Mouse (Mus musculus): ENCODE results near the gene Fam168b. TPM values are rescaled to one million over a fixed set of nuclear protein-coding genes. Genes with fewer than 3 reads are reported as not detected.
A peak's percentile ranks its signal among the peaks of the same experiment; 100 is the strongest.

The Fam168b gene
- polyA plus RNA-seq, 1 experiment from 2014 or later = 124 TPM

DNA sequence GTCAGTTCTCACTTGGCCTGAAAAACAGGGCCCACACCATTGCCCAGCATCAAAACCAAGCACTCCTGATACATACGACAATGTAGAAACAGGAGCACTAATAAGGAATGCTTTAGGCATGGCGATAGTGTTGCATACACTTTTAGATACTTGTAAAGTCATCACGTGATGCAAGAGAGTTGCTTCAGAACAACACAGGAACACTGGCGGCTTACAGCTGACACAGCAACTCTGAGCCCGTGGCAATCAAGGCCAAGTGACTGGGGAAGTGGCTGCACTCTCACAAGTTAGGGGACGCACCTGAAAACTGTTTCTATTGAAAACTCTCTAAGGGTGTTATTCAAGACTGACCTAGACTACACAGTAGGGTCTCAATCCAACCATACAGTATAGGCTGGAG, 19.5 kb downstream of the Fam168b start:
- no peak overlapping the region for H3K4me3 ChIP-seq
- no peak for ATAC-seq (ENCODE audit: low FRiP score)
- H3K27ac ChIP-seq = no peak overlapping the region
- 89% methylated on average over 6 of the region's 6 CpGs for WGBS
- no peak overlapping the region for H3K4me2 ChIP-seq
- H3K9me3 ChIP-seq = no peaks in the 10 kb centered on the region
- H3K27me3 ChIP-seq = no peaks in the 10 kb centered on the region
- H3K4me1 ChIP-seq (replicated peaks) = 0 out of 2 replicates have a peak, but pooled peaks cover 7% of the 10 kb centered on the region
- H3K9ac ChIP-seq = no peak overlapping the region
- peaks cover 80% of the 10 kb centered on the region for H3K36me3 ChIP-seq

DNA sequence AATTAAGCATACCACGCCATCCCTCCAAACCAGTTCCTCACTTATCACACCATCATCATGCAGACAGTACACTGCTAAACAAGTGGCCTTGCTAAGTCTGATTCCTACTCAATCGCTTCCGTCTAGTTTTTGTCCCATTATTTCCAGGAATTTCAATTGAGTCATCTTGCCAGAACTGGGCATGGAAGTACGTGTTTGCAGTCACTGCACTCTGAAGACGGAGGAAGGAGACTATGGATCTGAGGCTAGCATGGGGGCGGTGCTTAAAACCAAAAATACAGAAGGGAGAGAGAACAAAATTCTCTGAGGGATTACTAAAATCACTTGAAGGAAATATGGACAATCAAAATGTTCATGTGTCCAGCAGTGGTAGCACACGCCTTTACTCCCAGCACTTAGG, 20.1 kb downstream of the Fam168b start:
- Histone ChIP-seq H3K9ac (no peak overlapping the region), H3K9me3 (no peaks in the 10 kb centered on the region), H3K27me3 (no peaks in the 10 kb centered on the region), H3K4me2 (no peak overlapping the region), H3K4me3 (no peak overlapping the region), H3K4me1 (replicated peaks) (0 out of 2 replicates have a peak, but pooled peaks cover 4% of the 10 kb centered on the region), H3K27ac (no peak overlapping the region), H3K36me3 (peaks cover 80% of the 10 kb centered on the region)
- WGBS = 96% methylated on average over 7 of the region's 7 CpGs
- ATAC-seq (ENCODE audit: low FRiP score) = no peak

DNA sequence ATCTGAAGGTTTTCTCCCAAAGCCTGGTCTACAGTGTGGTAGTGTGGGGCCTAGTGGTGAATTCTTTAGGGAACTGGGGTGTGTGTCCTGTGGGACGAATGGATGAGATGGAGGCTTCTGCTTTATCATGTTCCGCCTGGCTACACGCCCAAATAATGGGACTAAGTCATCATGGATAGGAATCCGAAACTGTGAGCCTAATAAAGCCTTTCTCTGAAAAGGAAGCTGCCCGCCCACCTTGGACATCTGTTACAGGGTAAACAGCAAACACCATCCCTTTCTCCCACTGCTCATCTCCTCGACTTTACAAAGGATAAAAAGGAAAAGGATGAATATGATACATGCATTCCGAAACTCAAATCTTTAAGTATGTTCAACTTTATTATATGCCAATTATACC, 20.9 kb downstream of the Fam168b start:
- 89% methylated on average over 7 of the region's 7 CpGs for WGBS
- Histone ChIP-seq H3K4me2 (no peak overlapping the region), H3K27me3 (no peaks in the 10 kb centered on the region), H3K27ac (no peak overlapping the region), H3K4me3 (no peak overlapping the region), H3K9ac (no peak overlapping the region), H3K9me3 (no peaks in the 10 kb centered on the region), H3K4me1 (replicated peaks) (0 out of 2 replicates have a peak, but pooled peaks cover 3% of the 10 kb centered on the region), H3K36me3 (peaks cover 80% of the 10 kb centered on the region)
- ATAC-seq (ENCODE audit: low FRiP score) = no peak

DNA sequence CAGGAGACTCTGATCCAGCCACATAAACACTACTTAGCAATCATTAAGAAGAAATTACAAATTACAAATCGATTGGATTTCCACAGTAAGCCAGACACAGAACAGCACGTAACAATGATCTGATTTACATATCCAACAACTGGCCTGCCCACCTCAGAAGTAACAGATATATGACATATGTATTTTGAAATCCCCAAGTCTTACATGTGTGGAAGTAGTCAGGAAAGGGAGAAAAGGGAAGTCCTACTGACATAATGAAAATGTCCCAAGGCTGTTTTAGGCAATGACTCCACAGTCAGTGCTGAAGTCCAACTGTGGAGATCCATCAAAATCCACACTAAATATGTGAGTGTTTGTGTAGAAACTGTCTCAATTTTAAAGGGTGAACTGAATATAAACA, 21.5 kb downstream of the Fam168b start:
- Histone ChIP-seq H3K9me3 (no peaks in the 10 kb centered on the region), H3K4me1 (replicated peaks) (0 out of 2 replicates have a peak, but pooled peaks cover 3% of the 10 kb centered on the region), H3K9ac (no peak overlapping the region), H3K4me3 (no peak overlapping the region), H3K36me3 (peaks cover 82% of the 10 kb centered on the region), H3K27ac (no peak overlapping the region), H3K4me2 (no peak overlapping the region), H3K27me3 (no peaks in the 10 kb centered on the region)
- 90% methylated on average over 2 of the region's 2 CpGs for WGBS
- no peak for ATAC-seq (ENCODE audit: low FRiP score)

DNA sequence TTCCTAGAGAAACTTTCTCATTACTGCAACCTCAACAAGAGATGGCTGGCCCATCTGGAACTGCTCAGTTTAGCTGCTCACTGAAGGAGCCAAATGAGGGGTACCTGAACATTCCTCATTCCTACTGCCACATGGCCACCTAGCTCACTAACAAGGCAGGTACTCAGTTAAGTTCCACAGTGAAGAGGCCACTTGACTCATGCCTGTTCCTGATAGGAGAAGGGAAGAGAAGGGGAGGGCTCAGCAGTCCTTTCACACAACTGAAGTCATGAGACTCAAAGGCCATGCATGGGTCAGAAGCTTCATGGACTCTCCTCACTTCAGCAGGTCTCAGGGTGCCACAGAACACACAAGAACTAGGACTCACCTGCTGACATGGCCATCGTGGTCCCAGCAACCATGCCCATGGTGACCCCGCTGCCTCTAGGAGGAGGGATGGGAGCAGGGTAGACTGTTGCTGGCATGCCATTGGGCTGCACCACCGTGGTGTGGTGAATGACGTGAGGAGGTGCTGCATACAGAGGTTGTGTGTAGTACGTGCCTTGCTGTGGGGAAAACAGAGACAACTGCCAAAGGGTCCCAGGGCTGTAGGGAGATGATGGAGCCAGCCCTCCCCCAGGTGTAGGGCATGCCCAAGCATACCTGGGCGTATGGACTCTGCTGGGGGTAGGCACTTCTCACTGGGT, 23.5 kb downstream of the Fam168b start:
- 0 out of 2 replicates have a peak, but pooled peaks cover 4% of the 10 kb centered on the region for H3K4me1 ChIP-seq (replicated peaks)
- no peak overlapping the region for H3K4me2 ChIP-seq
- H3K4me3 ChIP-seq = no peak overlapping the region
- peaks cover 88% of the 10 kb centered on the region for H3K36me3 ChIP-seq
- 95% methylated on average over 6 of the region's 6 CpGs for WGBS
- no peak for ATAC-seq (ENCODE audit: low FRiP score)
- H3K9me3 ChIP-seq = no peaks in the 10 kb centered on the region
- no peak overlapping the region for H3K27ac ChIP-seq
- no peak overlapping the region for H3K9ac ChIP-seq
- no peaks in the 10 kb centered on the region for H3K27me3 ChIP-seq

DNA sequence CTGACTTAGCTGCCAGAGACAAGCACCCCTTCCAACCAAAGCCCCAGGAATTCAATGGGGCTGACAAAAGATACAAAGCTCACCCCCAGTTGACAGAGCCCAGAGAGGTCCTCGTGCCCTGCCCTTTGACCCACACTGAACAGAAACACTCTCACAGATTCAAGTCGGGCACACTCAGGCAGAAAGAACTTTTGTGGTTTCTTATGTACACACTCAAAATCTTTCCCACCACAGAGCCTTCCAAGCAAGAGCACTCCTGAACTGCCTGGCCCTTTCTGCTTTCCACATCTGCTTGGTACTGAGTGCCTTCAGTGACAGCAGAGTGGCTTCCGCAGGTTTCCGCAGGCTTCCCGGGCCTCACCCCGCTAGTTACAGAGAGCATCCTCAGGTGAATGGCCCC, 27.0 kb downstream of the Fam168b start:
- H3K9ac ChIP-seq = no peak overlapping the region
- no peaks in the 10 kb centered on the region for H3K27me3 ChIP-seq
- no peaks in the 10 kb centered on the region for H3K9me3 ChIP-seq
- H3K4me1 ChIP-seq (replicated peaks) = 0 out of 2 replicates have a peak, but pooled peaks cover 14% of the 10 kb centered on the region
- H3K27ac ChIP-seq = no peak overlapping the region
- 70% methylated on average over 6 of the region's 6 CpGs for WGBS
- no peak overlapping the region for H3K4me2 ChIP-seq
- no peak for ATAC-seq (ENCODE audit: low FRiP score)
- no peak overlapping the region for H3K4me3 ChIP-seq
- H3K36me3 ChIP-seq = peaks cover 98% of the 10 kb centered on the region

DNA sequence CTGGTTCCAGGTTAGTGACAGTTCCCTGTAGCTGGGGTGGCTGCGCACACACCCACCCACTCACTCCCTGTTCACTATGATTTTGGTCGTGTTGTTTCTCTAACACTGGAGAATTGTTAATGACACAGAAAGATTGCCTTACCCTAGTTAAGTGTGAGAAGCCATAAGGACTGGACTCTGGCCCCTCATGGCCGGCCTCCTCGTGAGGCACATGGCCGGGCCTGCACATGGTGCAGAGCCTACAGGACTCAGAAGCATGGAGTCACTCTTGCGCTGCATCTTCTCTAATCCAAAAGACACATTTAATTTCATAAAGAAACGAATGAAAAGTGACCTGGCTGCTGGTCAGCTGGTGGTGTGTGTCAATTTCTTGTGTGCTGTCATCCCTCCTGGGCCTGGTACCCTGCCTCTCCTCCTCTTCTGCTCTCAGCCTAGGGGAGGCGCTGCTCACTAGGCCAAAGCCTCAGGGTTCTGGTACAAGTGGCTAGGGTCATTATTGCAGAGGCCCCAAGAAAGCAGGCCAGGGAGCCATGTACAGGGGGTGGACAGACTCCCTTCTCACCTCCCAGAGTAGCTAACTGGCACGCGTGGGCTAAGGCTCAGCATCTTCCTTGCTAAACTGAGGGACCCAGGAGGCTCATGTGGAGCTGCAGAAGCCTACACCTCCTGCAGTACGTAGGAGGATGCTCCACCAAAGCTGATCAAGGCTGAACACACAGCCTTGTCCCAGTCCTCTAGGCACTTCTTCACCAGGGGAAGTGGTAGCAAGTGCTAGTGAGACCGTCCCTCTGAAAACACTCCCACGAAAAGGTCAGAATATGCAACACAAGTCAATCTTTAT, 30.2 kb downstream of the Fam168b start:
- Histone ChIP-seq H3K27me3 (no peaks in the 10 kb centered on the region), H3K4me3 (no peak overlapping the region), H3K4me2 (no peak overlapping the region), H3K36me3 (peaks cover 100% of the 10 kb centered on the region), H3K9ac (no peak overlapping the region), H3K9me3 (no peaks in the 10 kb centered on the region), H3K4me1 (replicated peaks) (0 out of 2 replicates have a peak, but pooled peaks cover 11% of the 10 kb centered on the region), H3K27ac (no peak overlapping the region)
- WGBS = 93% methylated on average over 13 of the region's 13 CpGs
- ATAC-seq (ENCODE audit: low FRiP score) = no peak

DNA sequence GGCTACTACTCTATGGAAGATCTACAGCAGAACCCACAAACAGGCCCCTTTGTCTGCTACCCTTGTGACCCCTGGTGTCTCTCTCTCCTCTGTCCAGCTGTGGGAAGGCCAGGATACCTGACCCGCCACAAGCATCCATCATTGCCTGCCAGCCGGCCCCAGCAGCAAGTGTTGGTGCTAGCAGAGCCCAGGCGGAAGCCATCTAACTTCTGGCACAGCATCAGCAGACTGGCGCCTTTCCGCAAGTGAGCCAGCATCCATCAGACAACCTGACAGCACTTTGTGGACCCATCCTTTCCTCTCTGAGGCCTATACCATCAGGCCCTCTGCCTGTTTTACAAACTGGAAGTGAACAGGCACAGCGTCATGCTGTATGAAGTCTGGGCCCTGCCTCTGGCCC, 31.3 kb downstream of the Fam168b start:
- no peaks in the 10 kb centered on the region for H3K9me3 ChIP-seq
- 81% methylated on average over 6 of the region's 6 CpGs for WGBS
- peaks cover 99% of the 10 kb centered on the region for H3K36me3 ChIP-seq
- H3K27ac ChIP-seq = peak overlapping the region; percentile 35; the same call in 1 of the 2 replicates
- H3K4me3 ChIP-seq = no peak overlapping the region
- no peaks in the 10 kb centered on the region for H3K27me3 ChIP-seq
- no peak overlapping the region for H3K9ac ChIP-seq
- 0 out of 2 replicates have a peak, but pooled peaks have one; percentile 4 for ATAC-seq (ENCODE audit: low FRiP score)
- peaks cover 21% of the 10 kb centered on the region for H3K4me1 ChIP-seq (replicated peaks)
- H3K4me2 ChIP-seq = no peak overlapping the region

DNA sequence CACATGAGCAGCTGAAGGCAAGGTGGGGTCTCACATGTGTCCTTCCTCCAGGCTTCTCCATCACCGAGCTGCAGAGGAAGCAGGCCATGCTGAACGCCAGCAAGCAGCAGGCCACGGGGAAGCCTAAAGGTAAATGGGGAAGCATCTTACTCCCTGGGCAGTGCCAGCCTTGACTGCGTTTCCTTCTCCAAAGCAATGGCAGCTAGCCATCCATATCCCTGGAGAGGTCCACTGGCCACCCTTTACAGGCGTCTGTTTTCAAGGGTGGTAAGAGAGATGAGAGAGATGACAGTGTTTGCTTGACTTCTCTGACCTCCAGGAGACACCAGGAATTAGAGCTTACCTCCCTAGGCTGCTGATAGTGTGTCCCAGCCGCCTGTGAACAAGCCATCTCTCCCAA, 31.8 kb downstream of the Fam168b start:
- peak overlapping the region; percentile 35; the same call in 1 of the 2 replicates for H3K27ac ChIP-seq
- no peak for ATAC-seq (ENCODE audit: low FRiP score)

DNA sequence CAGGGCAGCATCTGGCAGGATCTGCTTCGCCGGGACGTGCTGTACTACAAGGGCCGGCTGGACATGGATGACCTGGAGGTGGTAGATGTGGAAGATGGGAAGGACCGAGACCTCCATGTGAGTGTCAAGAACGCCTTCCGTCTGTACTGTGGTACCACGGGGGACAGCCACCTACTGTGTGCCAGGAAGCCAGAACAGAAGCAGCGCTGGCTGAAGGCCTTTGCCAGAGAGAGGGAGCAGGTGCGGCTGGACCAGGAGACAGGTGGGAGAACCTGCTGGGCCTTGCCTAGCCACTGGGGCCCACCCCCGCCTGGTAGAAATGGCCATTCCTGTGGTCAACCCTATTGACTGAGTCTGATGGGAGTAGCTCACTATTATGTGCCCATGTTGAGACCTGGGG, 32.6 kb downstream of the Fam168b start:
- H3K9ac ChIP-seq = no peak overlapping the region

More for the DNA sequence above, 31.8 kb downstream of the Fam168b start:
- H3K4me3 ChIP-seq = no peak overlapping the region
- H3K9ac ChIP-seq = no peak overlapping the region
- peaks cover 98% of the 10 kb centered on the region for H3K36me3 ChIP-seq
- no peaks in the 10 kb centered on the region for H3K27me3 ChIP-seq
- 90% methylated on average over 6 of the region's 6 CpGs for WGBS
- no peak overlapping the region for H3K4me2 ChIP-seq
- H3K4me1 ChIP-seq (replicated peaks) = peaks cover 26% of the 10 kb centered on the region
- no peaks in the 10 kb centered on the region for H3K9me3 ChIP-seq

DNA sequence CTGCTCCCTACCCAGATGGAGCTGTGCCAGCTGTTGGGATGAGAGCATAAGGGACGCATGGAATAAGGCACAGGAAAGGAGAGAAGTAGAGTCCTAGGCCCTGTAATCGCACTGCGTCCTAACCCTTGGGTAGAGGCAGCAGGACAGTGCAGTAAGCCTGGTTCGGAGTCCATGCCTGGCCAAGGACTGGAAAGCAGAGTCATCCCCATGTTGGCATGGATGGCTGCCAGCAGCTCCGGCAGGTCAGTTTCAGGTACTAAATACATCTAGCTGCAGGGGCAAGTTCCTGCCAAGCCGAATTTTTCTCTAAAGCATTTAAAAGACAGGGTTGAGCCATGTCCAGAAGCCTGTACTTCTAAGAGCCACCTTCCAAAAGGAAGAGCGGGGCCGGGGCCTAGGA, 34.4 kb downstream of the Fam168b start:
- H3K4me1 ChIP-seq (replicated peaks) = peaks cover 46% of the 10 kb centered on the region
- no peak overlapping the region for H3K9ac ChIP-seq
- H3K27me3 ChIP-seq = no peaks in the 10 kb centered on the region
- peaks cover 85% of the 10 kb centered on the region for H3K36me3 ChIP-seq
- 96% methylated on average over 8 of the region's 8 CpGs for WGBS
- H3K27ac ChIP-seq = 0 out of 2 replicates have a peak overlapping the region, but pooled peaks have one; percentile 4
- no peak overlapping the region for H3K4me2 ChIP-seq
- H3K9me3 ChIP-seq = no peaks in the 10 kb centered on the region
- H3K4me3 ChIP-seq = no peak overlapping the region
- ATAC-seq (ENCODE audit: low FRiP score) = no peak

More for the DNA sequence above, 32.6 kb downstream of the Fam168b start:
- WGBS = 90% methylated on average over 11 of the region's 11 CpGs
- Histone ChIP-seq H3K27me3 (no peaks in the 10 kb centered on the region), H3K27ac (peak overlapping the region; percentile 9; the same call in 1 of the 2 replicates), H3K4me2 (no peak overlapping the region), H3K36me3 (peaks cover 91% of the 10 kb centered on the region), H3K4me1 (replicated peaks) (peaks cover 34% of the 10 kb centered on the region), H3K4me3 (no peak overlapping the region), H3K9me3 (no peaks in the 10 kb centered on the region)
- ATAC-seq (ENCODE audit: low FRiP score) = no peak

DNA sequence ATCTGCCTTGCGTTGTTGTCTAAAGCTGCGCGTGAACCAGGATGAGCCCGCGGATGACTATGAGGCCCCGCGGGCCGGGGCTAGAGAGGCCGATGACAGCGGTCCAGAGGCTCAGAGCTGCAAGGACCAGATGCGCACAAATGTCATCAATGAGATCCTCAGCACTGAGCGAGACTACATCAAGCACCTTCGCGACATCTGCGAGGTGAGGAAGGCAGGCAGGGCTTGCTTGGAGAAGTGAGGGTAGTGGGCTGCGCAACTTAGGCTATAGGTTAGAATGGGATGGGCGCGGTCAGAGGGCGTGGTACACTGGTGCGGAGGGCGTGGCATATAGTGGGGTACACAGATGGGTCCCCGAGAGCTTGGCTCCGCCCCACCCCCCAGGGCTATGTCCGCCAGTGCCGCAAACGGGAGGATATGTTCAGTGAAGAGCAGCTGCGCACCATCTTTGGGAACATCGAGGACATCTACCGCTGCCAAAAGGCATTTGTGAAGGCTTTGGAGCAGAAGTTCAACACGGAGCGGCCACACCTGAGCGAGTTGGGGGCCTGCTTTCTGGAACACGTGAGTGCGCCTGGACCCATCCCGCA, 36.8 kb downstream of the Fam168b start:
- H3K4me2 ChIP-seq = peak overlapping the region; percentile 17; the same call in 1 of the 2 replicates
- peaks cover 63% of the 10 kb centered on the region for H3K4me1 ChIP-seq (replicated peaks)

More for the DNA sequence above, 36.8 kb downstream of the Fam168b start:
- no peaks in the 10 kb centered on the region for H3K9me3 ChIP-seq
- H3K9ac ChIP-seq = no peak overlapping the region
- no peaks in the 10 kb centered on the region for H3K27me3 ChIP-seq
- no peak for ATAC-seq (ENCODE audit: low FRiP score)
- H3K27ac ChIP-seq = no peak overlapping the region
- 23% methylated on average over 35 of the region's 35 CpGs for WGBS
- H3K4me3 ChIP-seq = no peak overlapping the region
- peaks cover 61% of the 10 kb centered on the region for H3K36me3 ChIP-seq
